Mouse (Mus musculus) bone marrow macrophage, adult 2 months (primary cell): Measurements from ENCODE around the gene Ahcy.
"Not testable (repeated sequence)": the region's sequence is repeated elsewhere in the genome, so short reads cannot be mapped to it uniquely, and the experiment has no call there.

Experiments used
- CTCF ChIP-seq: IDR thresholded peaks from 2 replicates; pipeline ENCODE4 v1.5.1; 2012; ENCODE audit warnings: low read depth, mild to moderate bottlenecking, low read length, moderate library complexity
- POLR2A ChIP-seq: IDR thresholded peaks from 2 replicates; pipeline ENCODE4 v1.6.1; 2012; ENCODE audit warnings: mild to moderate bottlenecking, low read depth, low read length, borderline replicate concordance

- not testable (repeated sequence) for TF ChIP-seq CTCF, POLR2A
Measured at GRCm38 (mm10) chr2:155020247-155020826, 54.0 kb downstream of the Ahcy start.
